Mouse (Mus musculus): ENCODE results near the gene Sh3pxd2a. TPM values are rescaled to one million over a fixed set of nuclear protein-coding genes. Genes with fewer than 3 reads are reported as not detected.

Gene Sh3pxd2a
- total and polyA plus RNA-seq, 3 experiments: 3.9 to 11.3 TPM; not detected in 1

GRCm38 (mm10) chr19:47473453-47473852 lies 9.3 kb upstream of the Sh3pxd2a start:
- H3K27ac ChIP-seq (ENCODE audit: control insufficient read depth, low read depth, low read length): no peak overlapping the region
- H3K4me1 ChIP-seq (ENCODE audit: control insufficient read depth in 1 of 2, insufficient read depth in 2 of 2, low read length in 2 of 2): no peaks in the 10 kb centered on the region
- no peak for DNase-seq (ENCODE audit: low read depth, low spot score)

GRCm38 (mm10) chr19:47472881-47473400 lies 8.7 kb upstream of the Sh3pxd2a start:
- no peak for TF ChIP-seq MYC (IDR thresholded peaks at IDR 0.05; ENCODE audit: low read depth, low read length)
- TF ChIP-seq POLR2AphosphoS2 (IDR thresholded peaks at IDR 0.05; ENCODE audit: low read length): no peak
- TF ChIP-seq MAX (IDR thresholded peaks at IDR 0.05; ENCODE audit: low read length): no peak
- no peak for TF ChIP-seq UBTF (IDR thresholded peaks at IDR 0.05; ENCODE audit: borderline replicate concordance, insufficient read depth, low read depth, low read length)
- no peak for TF ChIP-seq TAL1 (IDR thresholded peaks at IDR 0.05; ENCODE audit: low read length)
- no peak for TF ChIP-seq KAT2A (conservative IDR thresholded peaks at IDR 0.05; ENCODE audit: low read depth, low read length)
- no peak for TF ChIP-seq GABPA (IDR thresholded peaks at IDR 0.05; ENCODE audit: low read depth, low read length)
- Histone ChIP-seq H3K79me2 (ENCODE audit: control insufficient read depth, insufficient read depth, low read length, poor library complexity) (no peaks in the 10 kb centered on the region), H3K36me3 (ENCODE audit: control insufficient read depth in 1 of 2, insufficient read depth in 2 of 2, low read length in 2 of 2) (no peaks in the 10 kb centered on the region), H3K9ac (ENCODE audit: control insufficient read depth, low read depth, low read length, poor library complexity, severe bottlenecking) (no peak overlapping the region), H3K4me1 (ENCODE audit: control insufficient read depth in 1 of 2, insufficient read depth in 2 of 2, low read length in 2 of 2) (no peaks in the 10 kb centered on the region), H3K9me3 (replicated peaks; ENCODE audit: insufficient read depth, low read length) (no peaks in the 10 kb centered on the region), H3K27me3 (ENCODE audit: control insufficient read depth in 1 of 2, insufficient read depth in 2 of 2, low read length in 2 of 2) (peaks cover 0 to 4% of the 10 kb centered on the region in 2 experiments; a peak in 2 of 4 replicates), H3K4me3 (ENCODE audit: control insufficient read depth in 1 of 2, insufficient read depth in 1 of 2, low read depth in 2 of 2, low read length in 2 of 2) (no peak overlapping the region), H3K27ac (ENCODE audit: control insufficient read depth, low read depth, low read length) (no peak overlapping the region)
- no peak for DNase-seq (ENCODE audit: low read depth, low spot score)

More at GRCm38 (mm10) chr19:47473453-47473852, 9.3 kb upstream of the Sh3pxd2a start:
- peaks cover 0 to 4% of the 10 kb centered on the region in 2 experiments; a peak in 2 of 4 replicates for H3K27me3 ChIP-seq (ENCODE audit: control insufficient read depth in 1 of 2, insufficient read depth in 2 of 2, low read length in 2 of 2)
- no peaks in the 10 kb centered on the region for H3K79me2 ChIP-seq (ENCODE audit: control insufficient read depth, insufficient read depth, low read length, poor library complexity)
- TF ChIP-seq RCOR1 (IDR thresholded peaks at IDR 0.05; ENCODE audit: low read depth, low read length): no peak
- no peak for TF ChIP-seq POLR2AphosphoS2 (IDR thresholded peaks at IDR 0.05; ENCODE audit: low read length)
- TF ChIP-seq TCF12 (IDR thresholded peaks at IDR 0.05; ENCODE audit: low read depth, low read length): no peak
- no peak for TF ChIP-seq UBTF (IDR thresholded peaks at IDR 0.05; ENCODE audit: borderline replicate concordance, insufficient read depth, low read depth, low read length)
- no peak for TF ChIP-seq ZC3H11A (IDR thresholded peaks at IDR 0.05; ENCODE audit: low read depth, low read length)
- TF ChIP-seq TAL1 (IDR thresholded peaks at IDR 0.05; ENCODE audit: low read length): no peak
- TF ChIP-seq NRF1 (IDR thresholded peaks at IDR 0.05; ENCODE audit: insufficient read depth, low read depth, low read length, poor library complexity, severe bottlenecking): no peak
- H3K9ac ChIP-seq (ENCODE audit: control insufficient read depth, low read depth, low read length, poor library complexity, severe bottlenecking): no peak overlapping the region
- H3K36me3 ChIP-seq (ENCODE audit: control insufficient read depth in 1 of 2, insufficient read depth in 2 of 2, low read length in 2 of 2): no peaks in the 10 kb centered on the region
- no peak overlapping the region for H3K4me3 ChIP-seq (ENCODE audit: control insufficient read depth in 1 of 2, insufficient read depth in 1 of 2, low read depth in 2 of 2, low read length in 2 of 2)
- H3K9me3 ChIP-seq (replicated peaks; ENCODE audit: insufficient read depth, low read length): no peaks in the 10 kb centered on the region

GRCm38 (mm10) chr19:47471808-47472207 lies 7.6 kb upstream of the Sh3pxd2a start:
- Histone ChIP-seq H3K36me3 (ENCODE audit: control insufficient read depth in 1 of 2, insufficient read depth in 2 of 2, low read length in 2 of 2) (no peaks in the 10 kb centered on the region), H3K4me1 (ENCODE audit: control insufficient read depth in 1 of 2, insufficient read depth in 2 of 2, low read length in 2 of 2) (no peaks in the 10 kb centered on the region), H3K79me2 (ENCODE audit: control insufficient read depth, insufficient read depth, low read length, poor library complexity) (no peaks in the 10 kb centered on the region), H3K4me3 (ENCODE audit: control insufficient read depth in 1 of 2, insufficient read depth in 1 of 2, low read depth in 2 of 2, low read length in 2 of 2) (no peak overlapping the region), H3K9me3 (replicated peaks; ENCODE audit: insufficient read depth, low read length) (no peaks in the 10 kb centered on the region), H3K27me3 (ENCODE audit: control insufficient read depth in 1 of 2, insufficient read depth in 2 of 2, low read length in 2 of 2) (peaks cover 0 to 4% of the 10 kb centered on the region in 2 experiments; a peak in 2 of 4 replicates), H3K27ac (ENCODE audit: control insufficient read depth, low read depth, low read length) (no peak overlapping the region), H3K9ac (ENCODE audit: control insufficient read depth, low read depth, low read length, poor library complexity, severe bottlenecking) (no peak overlapping the region)
- no peak for DNase-seq (ENCODE audit: low read depth, low spot score)
- TF ChIP-seq MXI1 (IDR thresholded peaks at IDR 0.05; ENCODE audit: low read depth, low read length): no peak
